Mouse (Mus musculus): ENCODE results near the gene Pdzd2.

Pdzd2 gene

GRCm38 (mm10) chr15:12432879-12433278 is 306.8 kb downstream of the Pdzd2 start:
- DNase-seq (ENCODE audit: low read depth, low spot score): no peak

- no peak for DNase-seq (ENCODE audit: low read depth, low spot score)
Observed at GRCm38 (mm10) chr15:12432320-12432719, 307.4 kb downstream of the Pdzd2 start.

- DNase-seq (ENCODE audit: low read depth, low spot score): no peak
Observed at GRCm38 (mm10) chr15:12431684-12432083, 308.0 kb downstream of the Pdzd2 start.

- DNase-seq (ENCODE audit: low read depth, low spot score): no peak
Observed at GRCm38 (mm10) chr15:12431188-12431587, 308.5 kb downstream of the Pdzd2 start.

GRCm38 (mm10) chr15:12430670-12431069 is 309.1 kb downstream of the Pdzd2 start:
- DNase-seq (ENCODE audit: low read depth, low spot score): no peak

- DNase-seq (ENCODE audit: low read depth, low spot score): no peak
Observed at GRCm38 (mm10) chr15:12429572-12430431, 309.9 kb downstream of the Pdzd2 start.

GRCm38 (mm10) chr15:12427818-12428217 is 311.9 kb downstream of the Pdzd2 start:
- DNase-seq (ENCODE audit: low read depth, low spot score): no peak

GRCm38 (mm10) chr15:12426342-12426741 is 313.4 kb downstream of the Pdzd2 start:
- no peak for DNase-seq (ENCODE audit: low read depth, low spot score)

- DNase-seq (ENCODE audit: low read depth, low spot score): no peak
Observed at GRCm38 (mm10) chr15:12425049-12425627, 314.6 kb downstream of the Pdzd2 start.

- no peak for DNase-seq (ENCODE audit: low read depth, low spot score)
Observed at GRCm38 (mm10) chr15:12424187-12424586, 315.5 kb downstream of the Pdzd2 start.

- no peak for DNase-seq (ENCODE audit: low read depth, low spot score)
Observed at GRCm38 (mm10) chr15:12420915-12421314, 318.8 kb downstream of the Pdzd2 start.

GRCm38 (mm10) chr15:12420376-12420775 is 319.3 kb downstream of the Pdzd2 start:
- no peak for DNase-seq (ENCODE audit: low read depth, low spot score)

- DNase-seq (ENCODE audit: low read depth, low spot score): no peak
Observed at GRCm38 (mm10) chr15:12419446-12419845, 320.3 kb downstream of the Pdzd2 start.

GRCm38 (mm10) chr15:12415536-12416200 is 324.1 kb downstream of the Pdzd2 start:
- DNase-seq (ENCODE audit: low read depth, low spot score): no peak

GRCm38 (mm10) chr15:12414696-12415095 is 325.0 kb downstream of the Pdzd2 start:
- DNase-seq (ENCODE audit: low read depth, low spot score): no peak

GRCm38 (mm10) chr15:12408205-12408604 is 331.5 kb downstream of the Pdzd2 start:
- DNase-seq (ENCODE audit: low read depth, low spot score): no peak

GRCm38 (mm10) chr15:12405592-12405991 is 334.1 kb downstream of the Pdzd2 start:
- DNase-seq (ENCODE audit: low read depth, low spot score): no peak

- no peak for DNase-seq (ENCODE audit: low read depth, low spot score)
Observed at GRCm38 (mm10) chr15:12397032-12397431, 342.7 kb downstream of the Pdzd2 start.

- DNase-seq (ENCODE audit: low read depth, low spot score): no peak
Observed at GRCm38 (mm10) chr15:12394758-12395157, 345.0 kb downstream of the Pdzd2 start.

- no peak for DNase-seq (ENCODE audit: low read depth, low spot score)
Observed at GRCm38 (mm10) chr15:12388726-12389489, 350.8 kb downstream of the Pdzd2 start.

GRCm38 (mm10) chr15:12384679-12385078 is 355.0 kb downstream of the Pdzd2 start:
- no peak for DNase-seq (ENCODE audit: low read depth, low spot score)

- DNase-seq (ENCODE audit: low read depth, low spot score): peak; percentile 58
Observed at GRCm38 (mm10) chr15:12380548-12380947, 359.2 kb downstream of the Pdzd2 start.
